Mouse (Mus musculus): ENCODE measurements around the gene Muc5b. TPM values are rescaled to one million over a fixed set of nuclear protein-coding genes. Genes with fewer than 3 reads are reported as not detected.
"Not testable (repeated sequence)": the region's sequence is repeated elsewhere in the genome, so short reads cannot be mapped to it uniquely, and the experiment has no call there.

Gene Muc5b
- polyA plus RNA-seq (2015; fragmentation: Nextera tagmentation; extraction: Ambion mirVana): 0.01 TPM in 2 replicates

GRCm38 (mm10) chr7:141838779-141839178, at the start of gene Muc5b:
Gene Muc5b, plus strand, starts transcription at chr7:141839070.
- Histone ChIP-seq H3K4me3 (replicated peaks) (no peak within 1 kb of the TSS), H3K27me3 (peaks cover 23% of the 10 kb centered on the region), H3K9me3 (replicated peaks) (no peaks in the 10 kb centered on the region), H3K4me1 (replicated peaks) (0 out of 2 replicates have a peak, but pooled peaks cover 3% of the 10 kb centered on the region), H3K4me2 (no peak within 1 kb of the TSS), H3K9ac (no peak within 1 kb of the TSS), H3K36me3 (replicated peaks) (no peaks in the 10 kb centered on the region), H3K27ac (replicated peaks) (no peak within 1 kb of the TSS)
- WGBS (ENCODE audit: insufficient replicate concordance): 38% methylated on average over 5 of the region's 5 CpGs
- no peak for ATAC-seq (ENCODE audit: insufficient read depth)

DNA sequence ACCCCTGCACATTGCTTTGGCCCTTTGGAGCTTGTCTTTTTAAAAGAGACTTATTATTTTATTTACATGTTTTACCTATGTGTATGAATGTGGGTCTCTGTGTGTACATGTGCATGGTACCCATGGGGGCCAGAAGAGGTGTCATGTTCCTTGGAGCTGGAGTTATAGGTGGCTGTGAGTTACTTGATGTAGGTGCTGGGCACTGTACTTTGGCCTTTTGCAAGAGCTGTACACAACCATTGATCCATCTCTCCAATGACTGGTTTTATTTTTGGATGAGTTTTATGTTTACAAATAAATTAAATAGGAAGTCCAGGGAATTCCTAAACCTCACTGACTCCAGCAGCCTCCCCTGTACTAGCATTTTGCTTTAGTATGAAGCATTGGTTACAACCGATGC, 44.6 kb upstream of the Muc5b start:
- ATAC-seq (ENCODE audit: insufficient read depth): no peak
- Histone ChIP-seq H3K36me3 (replicated peaks) (no peaks in the 10 kb centered on the region), H3K9me3 (replicated peaks) (0 out of 2 replicates have a peak, but pooled peaks cover 10% of the 10 kb centered on the region), H3K27ac (replicated peaks) (no peak overlapping the region), H3K4me1 (replicated peaks) (no peaks in the 10 kb centered on the region), H3K27me3 (peaks cover 55% of the 10 kb centered on the region), H3K9ac (no peak overlapping the region), H3K4me2 (no peak overlapping the region), H3K4me3 (replicated peaks) (no peak overlapping the region)
- WGBS (ENCODE audit: insufficient replicate concordance): 69% methylated on average over 1 of the region's 1 CpGs

DNA sequence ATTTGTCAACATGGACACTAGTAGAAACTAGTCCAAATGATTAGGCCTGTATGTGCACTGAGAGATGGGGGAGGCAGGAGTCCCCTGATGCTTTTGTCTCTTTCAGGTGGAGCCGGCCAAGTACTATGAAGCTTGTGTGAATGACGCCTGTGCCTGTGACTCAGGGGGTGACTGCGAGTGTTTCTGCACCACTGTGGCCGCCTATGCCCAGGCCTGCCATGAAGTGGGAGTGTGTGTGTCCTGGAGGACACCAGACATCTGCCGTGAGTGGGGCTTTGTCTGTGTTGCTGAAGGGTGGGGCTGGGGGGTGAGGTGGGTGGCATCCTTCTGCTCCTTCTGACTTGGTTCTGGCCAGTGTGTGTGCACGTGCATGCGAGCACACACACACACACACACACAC, 35.7 kb upstream of the Muc5b start:
- H3K4me2 ChIP-seq: no peak overlapping the region
- no peaks in the 10 kb centered on the region for H3K36me3 ChIP-seq (replicated peaks)
- H3K27me3 ChIP-seq: peaks cover 26% of the 10 kb centered on the region; the same call in 1 of the 2 replicates
- H3K4me1 ChIP-seq (replicated peaks): no peaks in the 10 kb centered on the region
- ATAC-seq (ENCODE audit: insufficient read depth): no peak
- no peak overlapping the region for H3K4me3 ChIP-seq (replicated peaks)
- no peak overlapping the region for H3K9ac ChIP-seq
- 0 out of 2 replicates have a peak, but pooled peaks cover 2% of the 10 kb centered on the region for H3K9me3 ChIP-seq (replicated peaks)
- WGBS (ENCODE audit: insufficient replicate concordance): 73% methylated on average over 7 of the region's 7 CpGs
- H3K27ac ChIP-seq (replicated peaks): no peak overlapping the region

DNA sequence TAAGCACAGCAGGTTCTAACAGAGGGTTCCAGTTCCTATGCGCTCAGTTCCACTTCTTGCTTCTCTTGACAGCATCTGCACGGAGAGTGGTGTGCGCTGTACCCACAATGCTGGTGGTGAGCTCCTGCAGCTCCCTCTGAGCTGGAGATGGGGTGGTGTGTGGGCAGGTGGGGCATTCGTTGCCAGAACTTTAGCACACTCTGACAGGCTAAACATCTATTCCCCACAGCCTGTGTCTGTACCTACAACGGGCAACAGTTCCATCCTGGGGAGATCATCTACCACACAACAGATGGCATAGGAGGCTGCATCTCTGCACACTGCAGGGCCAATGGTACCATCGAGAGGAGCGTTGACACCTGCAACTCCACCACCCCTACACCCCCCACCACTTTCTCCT, 33.5 kb upstream of the Muc5b start:
- Histone ChIP-seq H3K27ac (replicated peaks) (no peak overlapping the region), H3K4me2 (no peak overlapping the region), H3K9me3 (replicated peaks) (no peaks in the 10 kb centered on the region), H3K4me1 (replicated peaks) (no peaks in the 10 kb centered on the region), H3K36me3 (replicated peaks) (no peaks in the 10 kb centered on the region), H3K27me3 (peaks cover 17% of the 10 kb centered on the region; the same call in 1 of the 2 replicates), H3K4me3 (replicated peaks) (no peak overlapping the region), H3K9ac (no peak overlapping the region)
- WGBS (ENCODE audit: insufficient replicate concordance): 68% methylated on average over 7 of the region's 7 CpGs
- ATAC-seq (ENCODE audit: insufficient read depth): no peak

- H3K9ac ChIP-seq; H3K9me3 ChIP-seq (replicated peaks); ATAC-seq (ENCODE audit: insufficient read depth); H3K4me3 ChIP-seq (replicated peaks); H3K4me1 ChIP-seq (replicated peaks); H3K4me2 ChIP-seq; H3K27ac ChIP-seq (replicated peaks); H3K36me3 ChIP-seq (replicated peaks): not testable (repeated sequence)
- no CpG with 5 or more reads among the region's 4 CpGs for WGBS (ENCODE audit: insufficient replicate concordance)
- peaks cover 28% of the 10 kb centered on the region; the same call in 1 of the 2 replicates for H3K27me3 ChIP-seq
These were observed 31.0 kb upstream of the Muc5b start for GRCm38 (mm10) chr7:141807823-141808222.

- peaks cover 32% of the 10 kb centered on the region; the same call in 1 of the 2 replicates for H3K27me3 ChIP-seq
- H3K4me2 ChIP-seq; H3K9me3 ChIP-seq (replicated peaks); H3K9ac ChIP-seq; H3K27ac ChIP-seq (replicated peaks); H3K36me3 ChIP-seq (replicated peaks); ATAC-seq (ENCODE audit: insufficient read depth); H3K4me3 ChIP-seq (replicated peaks); H3K4me1 ChIP-seq (replicated peaks): not testable (repeated sequence)
- no CpG with 5 or more reads among the region's 4 CpGs for WGBS (ENCODE audit: insufficient replicate concordance)
These were observed 28.9 kb upstream of the Muc5b start for GRCm38 (mm10) chr7:141809933-141810332.

DNA sequence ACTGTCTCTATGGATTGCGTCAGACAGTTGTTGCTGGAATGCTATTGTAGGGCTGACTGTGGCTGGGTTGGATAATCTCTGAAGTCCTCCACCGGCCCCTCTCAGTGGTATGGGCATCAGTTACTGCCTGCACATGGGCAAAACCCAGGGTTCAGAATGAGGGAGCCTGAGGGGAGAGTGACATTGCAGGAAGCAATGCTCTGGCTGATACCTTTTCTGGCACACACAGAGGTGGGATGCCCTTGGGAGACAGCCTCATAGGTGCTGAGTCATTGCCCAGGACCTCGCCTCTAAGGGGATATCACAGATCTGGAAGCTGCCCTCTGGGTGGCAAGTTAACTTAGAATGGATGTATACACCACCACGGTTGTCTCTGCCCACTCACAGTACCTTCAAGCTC, 25.5 kb upstream of the Muc5b start:
- Histone ChIP-seq H3K27me3 (peaks cover 24% of the 10 kb centered on the region; the same call in 1 of the 2 replicates), H3K4me1 (replicated peaks) (no peaks in the 10 kb centered on the region), H3K9ac (no peak overlapping the region), H3K27ac (replicated peaks) (no peak overlapping the region), H3K4me3 (replicated peaks) (no peak overlapping the region), H3K4me2 (no peak overlapping the region), H3K9me3 (replicated peaks) (no peaks in the 10 kb centered on the region), H3K36me3 (replicated peaks) (no peaks in the 10 kb centered on the region)
- ATAC-seq (ENCODE audit: insufficient read depth): no peak
- WGBS (ENCODE audit: insufficient replicate concordance): 53% methylated on average over 4 of the region's 4 CpGs

DNA sequence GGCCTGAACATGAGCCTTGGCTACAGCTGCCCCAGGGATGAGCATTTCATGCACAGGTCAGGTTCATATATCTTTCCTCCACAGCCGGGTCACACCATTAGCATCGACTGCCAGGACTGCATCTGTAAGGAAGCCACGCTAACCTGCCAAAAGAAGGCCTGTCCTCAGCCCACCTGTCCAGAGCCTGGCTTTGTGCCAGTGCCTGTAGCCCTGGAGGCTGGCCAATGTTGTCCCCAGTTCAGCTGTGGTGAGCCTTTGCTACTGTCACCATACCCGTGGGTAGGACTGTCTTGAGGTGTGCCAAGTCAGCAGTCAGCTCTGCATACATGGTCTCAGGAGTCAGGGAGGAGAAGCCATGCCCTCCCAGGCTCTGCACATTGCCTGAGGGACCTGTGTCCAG, 23.5 kb upstream of the Muc5b start:
- no peak overlapping the region for H3K4me2 ChIP-seq
- no peaks in the 10 kb centered on the region for H3K36me3 ChIP-seq (replicated peaks)
- no peak for ATAC-seq (ENCODE audit: insufficient read depth)
- no peak overlapping the region for H3K9ac ChIP-seq
- no peak overlapping the region for H3K4me3 ChIP-seq (replicated peaks)
- no peaks in the 10 kb centered on the region for H3K4me1 ChIP-seq (replicated peaks)
- H3K9me3 ChIP-seq (replicated peaks): no peaks in the 10 kb centered on the region
- H3K27ac ChIP-seq (replicated peaks): no peak overlapping the region
- 59% methylated on average over 4 of the region's 4 CpGs for WGBS (ENCODE audit: insufficient replicate concordance)
- peaks cover 24% of the 10 kb centered on the region; the same call in 1 of the 2 replicates for H3K27me3 ChIP-seq

GRCm38 (mm10) chr7:141817355-141818075, 21.4 kb upstream of the Muc5b start:
- ATAC-seq (ENCODE audit: insufficient read depth): no peak
- Histone ChIP-seq H3K4me2 (no peak overlapping the region), H3K9me3 (replicated peaks) (no peaks in the 10 kb centered on the region), H3K9ac (no peak overlapping the region), H3K27ac (replicated peaks) (no peak overlapping the region), H3K36me3 (replicated peaks) (no peaks in the 10 kb centered on the region), H3K27me3 (peaks cover 13% of the 10 kb centered on the region; the same call in 1 of the 2 replicates), H3K4me3 (replicated peaks) (no peak overlapping the region), H3K4me1 (replicated peaks) (no peaks in the 10 kb centered on the region)
- 58% methylated on average over 11 of the region's 11 CpGs for WGBS (ENCODE audit: insufficient replicate concordance)

DNA sequence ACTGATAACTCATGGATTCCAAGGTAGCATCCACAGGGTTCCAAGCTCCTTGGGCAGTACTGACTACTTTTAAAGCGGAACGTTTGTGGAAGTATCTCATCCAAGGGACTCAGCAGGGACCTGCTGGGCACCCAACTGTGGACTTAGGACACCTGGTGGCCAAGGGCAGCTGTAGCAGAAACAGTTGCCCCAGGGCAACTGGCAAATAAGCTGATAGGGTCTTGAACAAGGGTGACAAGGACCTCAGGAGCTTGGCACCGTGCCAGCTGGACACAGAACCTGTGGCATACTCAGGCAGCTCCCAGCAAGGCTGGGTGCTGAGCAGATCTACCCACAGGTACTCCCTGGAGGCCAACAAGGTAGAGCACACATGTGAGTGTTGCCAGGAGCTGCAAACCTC, 20.6 kb upstream of the Muc5b start:
- Histone ChIP-seq H3K9me3 (replicated peaks) (no peaks in the 10 kb centered on the region), H3K4me1 (replicated peaks) (no peaks in the 10 kb centered on the region), H3K4me3 (replicated peaks) (no peak overlapping the region), H3K4me2 (no peak overlapping the region), H3K9ac (no peak overlapping the region), H3K27me3 (peaks cover 13% of the 10 kb centered on the region; the same call in 1 of the 2 replicates), H3K27ac (replicated peaks) (no peak overlapping the region), H3K36me3 (replicated peaks) (no peaks in the 10 kb centered on the region)
- 66% methylated on average over 3 of the region's 3 CpGs for WGBS (ENCODE audit: insufficient replicate concordance)
- ATAC-seq (ENCODE audit: insufficient read depth): no peak

DNA sequence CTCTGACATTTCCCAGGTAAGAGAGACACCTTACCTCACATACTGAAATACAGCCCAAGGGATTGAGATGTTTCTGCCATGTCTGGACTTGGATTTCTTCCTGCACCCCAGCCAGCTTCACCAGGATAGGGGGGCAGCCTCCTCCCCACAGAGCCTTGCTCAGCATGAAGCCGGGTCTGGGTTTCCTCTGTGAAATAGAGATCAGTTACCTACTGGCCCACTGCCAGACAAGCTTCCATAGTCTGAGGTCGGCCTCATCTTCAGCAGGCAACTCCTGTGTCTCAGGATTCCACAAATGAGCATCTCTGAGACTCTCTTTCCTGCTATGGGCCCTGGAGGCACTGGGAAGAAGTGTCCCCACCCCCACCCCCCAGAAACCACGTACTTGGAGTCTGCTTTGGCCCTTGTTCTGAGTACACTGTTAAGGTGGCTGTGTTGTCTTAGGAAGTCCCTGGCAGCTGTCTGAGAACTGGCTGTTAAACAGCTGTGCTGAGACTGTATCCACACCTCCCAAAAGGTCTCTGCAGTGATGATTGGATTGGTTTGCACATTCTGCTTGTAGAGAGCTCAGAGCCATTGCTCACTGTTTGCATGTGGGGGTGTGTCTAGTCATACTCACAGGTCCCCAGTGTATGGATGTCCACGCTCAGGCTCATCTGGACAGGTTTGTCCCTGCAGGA, 16.1 kb upstream of the Muc5b start:
- Histone ChIP-seq H3K36me3 (replicated peaks) (no peaks in the 10 kb centered on the region), H3K4me1 (replicated peaks) (no peaks in the 10 kb centered on the region), H3K27ac (replicated peaks) (no peak overlapping the region), H3K4me3 (replicated peaks) (no peak overlapping the region), H3K9me3 (replicated peaks) (no peaks in the 10 kb centered on the region), H3K9ac (no peak overlapping the region), H3K27me3 (peaks cover 22% of the 10 kb centered on the region; the same call in 1 of the 2 replicates), H3K4me2 (no peak overlapping the region)
- ATAC-seq (ENCODE audit: insufficient read depth): no peak
- WGBS (ENCODE audit: insufficient replicate concordance): 44% methylated on average over 4 of the region's 4 CpGs

Measured in liver, embryonic 15.5 days (tissue).